Mouse (Mus musculus) spleen, postnatal 14 days (tissue): ENCODE results near the gene Birc5.
"Not testable (repeated sequence)": the region's sequence is repeated elsewhere in the genome, so short reads cannot be mapped to it uniquely, and the experiment has no call there.

ENCODE experiments used
- DNase-seq, 2 experiments: peaks; one replicate each; pipeline ENCODE4 v3.0.0; 2021 to 2022; ENCODE audit warnings: low spot score in 2 of 2

Gene Birc5

DNA sequence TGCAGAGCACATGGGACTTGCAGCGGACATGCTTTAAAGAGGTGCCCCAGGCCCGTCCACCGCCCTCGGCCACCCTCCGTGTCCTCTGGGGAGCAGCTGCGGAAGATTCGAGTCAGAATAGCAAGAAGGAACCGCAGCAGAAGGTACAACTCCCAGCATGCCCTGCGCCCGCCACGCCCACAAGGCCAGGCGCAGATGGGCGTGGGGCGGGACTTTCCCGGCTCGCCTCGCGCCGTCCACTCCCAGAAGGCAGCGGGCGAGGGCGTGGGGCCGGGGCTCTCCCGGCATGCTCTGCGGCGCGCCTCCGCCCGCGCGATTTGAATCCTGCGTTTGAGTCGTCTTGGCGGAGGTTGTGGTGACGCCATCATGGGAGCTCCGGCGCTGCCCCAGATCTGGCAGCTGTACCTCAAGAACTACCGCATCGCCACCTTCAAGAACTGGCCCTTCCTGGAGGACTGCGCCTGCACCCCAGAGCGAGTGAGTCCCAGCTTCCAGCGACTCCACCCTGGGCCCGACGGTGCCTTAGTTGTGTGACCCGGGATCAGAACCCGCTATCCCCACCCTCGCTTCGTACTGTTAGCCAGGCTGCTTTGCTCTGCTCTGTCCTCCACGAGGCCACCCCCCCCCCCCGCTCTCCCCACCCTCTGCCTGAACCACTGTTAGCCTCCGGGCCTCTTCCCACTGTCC lies at the start of gene Birc5:
Birc5 (plus strand) TSS at position 267 of the 687 bp plus-strand sequence.
- DNase-seq = peak; percentile 96 to 97

DNA sequence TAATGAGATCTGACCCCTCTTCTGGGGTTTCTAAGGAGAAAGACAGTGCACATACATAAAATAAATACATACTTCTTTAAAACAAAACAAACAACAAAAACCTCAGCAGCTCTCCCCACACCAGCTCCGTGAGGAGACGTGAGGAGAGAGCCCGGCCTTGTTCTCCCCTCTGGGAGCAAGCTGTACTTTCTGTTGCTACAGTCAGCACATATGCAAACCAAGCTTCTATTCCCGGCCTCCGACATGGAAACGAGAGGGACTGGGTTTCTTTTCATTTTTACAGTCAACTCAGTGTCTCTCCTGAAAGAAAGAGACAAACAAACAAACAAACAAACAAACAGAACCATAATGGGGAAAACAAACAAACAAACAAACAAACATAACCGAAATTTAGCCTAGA lies 49.0 kb upstream of the Birc5 start:
- DNase-seq = no peak

DNA sequence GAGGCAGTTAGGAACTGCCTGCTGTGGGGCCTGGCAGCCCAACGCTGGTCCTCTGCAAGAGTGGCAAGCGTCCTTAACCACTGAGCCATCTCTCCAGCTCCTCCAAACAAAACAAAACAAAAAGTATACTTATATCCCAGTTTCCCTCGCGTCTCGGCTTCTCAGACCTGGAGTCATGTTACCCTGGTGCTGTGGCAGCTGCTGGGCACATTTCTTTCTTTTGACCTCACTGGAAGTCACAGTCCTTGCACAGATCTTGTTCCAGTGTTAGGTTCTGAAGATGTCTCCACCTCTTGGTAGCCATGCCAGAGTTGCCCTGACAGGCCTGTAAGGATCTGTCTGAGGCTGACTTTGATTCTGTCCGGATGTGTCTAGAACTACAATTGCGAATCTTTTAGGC lies 47.4 kb upstream of the Birc5 start:
- no peak for DNase-seq

DNA sequence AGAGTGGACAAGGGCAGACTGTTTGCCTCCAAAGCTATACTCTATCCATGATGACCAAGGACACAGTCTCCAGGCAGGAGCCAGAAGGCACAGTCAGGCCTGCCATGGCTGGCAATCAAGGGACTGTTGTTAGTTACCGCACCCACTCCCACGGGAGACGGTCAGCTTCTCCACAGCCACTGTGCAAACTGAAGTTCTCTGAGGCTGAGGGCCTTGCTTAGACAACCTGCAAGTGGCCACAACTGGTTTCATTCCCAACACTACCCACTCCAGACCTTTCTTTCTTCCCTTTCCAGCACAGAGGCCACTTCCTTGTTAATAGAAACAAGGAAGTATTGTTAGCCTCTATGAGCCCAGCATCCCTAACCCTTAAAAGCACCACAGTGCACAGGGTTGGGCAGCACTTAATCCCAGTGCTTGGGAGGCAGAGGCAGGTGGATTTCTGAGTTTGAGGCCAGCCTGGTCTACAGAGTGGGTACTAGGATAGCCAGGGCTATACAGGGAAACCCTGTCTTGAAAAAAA lies 45.8 kb upstream of the Birc5 start:
- no peak for DNase-seq

DNA sequence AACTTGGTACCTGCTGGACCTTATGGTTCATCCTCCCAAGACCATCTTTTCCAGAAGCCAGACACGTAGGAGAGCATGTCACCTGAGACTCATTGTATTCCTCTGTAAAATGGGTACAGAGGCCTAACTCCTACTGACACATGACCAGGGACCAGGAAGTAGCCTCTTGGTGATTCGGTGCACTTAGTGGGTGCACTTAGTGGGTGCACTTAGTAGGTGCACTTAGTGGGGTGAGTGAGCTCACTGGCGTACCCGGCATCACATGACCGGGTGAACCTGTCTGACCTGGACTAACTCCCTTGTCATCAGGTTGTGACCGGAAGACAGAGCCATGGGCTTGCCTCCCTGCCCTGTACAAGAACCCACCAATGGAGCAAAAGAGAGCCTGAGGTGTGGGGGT lies 42.3 kb upstream of the Birc5 start:
- no peak for DNase-seq

DNA sequence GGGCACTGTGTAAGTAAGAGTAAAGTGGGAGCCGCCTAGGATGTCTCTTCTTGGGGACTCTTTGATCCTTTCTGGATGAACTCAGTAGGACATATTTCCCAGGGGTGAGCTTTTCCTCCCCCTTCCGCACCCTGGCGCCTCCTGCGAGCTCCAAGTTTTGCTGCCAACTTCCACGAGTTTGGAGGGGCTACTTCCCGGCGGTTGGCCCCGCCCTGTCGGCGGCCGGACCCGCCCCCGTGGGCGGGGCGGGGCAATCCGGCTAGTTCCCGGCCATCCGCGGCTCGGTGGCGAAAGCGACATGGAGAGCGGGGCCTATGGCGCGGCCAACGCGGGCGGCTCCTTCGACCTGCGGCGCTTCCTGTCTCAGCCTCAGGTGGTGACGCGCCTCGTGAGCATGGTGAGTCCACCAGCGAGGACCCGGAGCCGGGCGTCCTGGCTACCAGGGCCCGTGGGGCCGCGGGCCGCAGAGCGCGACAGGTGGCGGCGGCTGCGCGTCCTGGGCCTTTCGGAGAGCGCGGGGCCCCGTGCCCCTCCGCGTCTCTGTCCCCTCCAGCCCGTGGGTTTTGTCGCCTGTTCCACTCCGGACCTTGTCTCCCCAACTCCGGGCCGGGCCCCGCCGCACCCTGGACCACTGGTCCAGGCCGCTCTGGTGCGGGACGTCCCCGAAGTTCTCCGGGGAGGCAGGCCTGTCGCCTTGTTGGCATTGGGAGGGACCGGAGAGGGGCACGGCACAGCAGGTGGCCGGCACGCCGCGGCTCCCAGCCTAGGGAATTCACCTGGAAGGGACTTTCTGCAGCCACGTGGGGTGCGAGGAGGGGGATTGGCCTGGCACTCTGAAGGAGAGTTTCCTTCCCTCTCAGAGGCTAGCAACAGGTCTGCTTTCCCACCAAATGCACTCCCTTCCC lies 39.4 kb upstream of the Birc5 start, which contains the start of the genes Gm20708 and Syngr2:
Gm20708 (plus strand) TSS at position 262 of the 905 bp plus-strand sequence.
Syngr2 (plus strand) TSS at position 262 of the 905 bp plus-strand sequence.
- peak; percentile 61 to 73 for DNase-seq

DNA sequence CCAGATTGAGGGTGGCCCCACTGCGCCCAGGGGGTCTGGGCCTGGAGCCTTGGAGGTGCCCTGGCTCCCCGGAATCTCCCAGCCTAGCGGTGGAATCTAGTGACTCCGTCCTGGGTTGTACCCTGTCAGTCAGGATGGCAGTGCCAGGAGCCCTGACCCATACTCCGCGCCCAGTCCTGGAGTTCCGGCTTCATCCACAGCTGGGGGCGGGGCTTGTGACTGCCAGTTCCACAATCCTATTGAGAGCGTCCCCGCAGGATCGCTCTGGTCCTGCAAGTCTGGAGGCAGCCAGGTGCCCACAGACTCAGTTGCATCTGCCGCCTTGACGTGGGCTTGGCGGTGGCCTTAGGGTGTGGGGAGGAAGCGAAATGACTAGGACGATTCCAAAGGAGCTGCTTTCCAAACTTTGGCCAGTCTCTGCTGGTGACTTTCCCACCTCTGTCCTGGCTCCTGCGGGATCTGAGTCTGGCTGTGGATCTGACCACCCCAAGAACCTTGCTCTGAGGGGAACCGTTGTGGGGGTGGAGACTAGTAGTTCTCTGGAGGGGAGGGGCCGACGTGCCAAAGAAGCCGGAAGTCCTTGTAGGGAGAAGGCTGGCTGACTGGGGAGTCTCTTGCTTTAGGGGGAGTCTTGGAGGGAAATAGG lies 38.5 kb upstream of the Birc5 start:
- peak; percentile 57 to 72 for DNase-seq

DNA sequence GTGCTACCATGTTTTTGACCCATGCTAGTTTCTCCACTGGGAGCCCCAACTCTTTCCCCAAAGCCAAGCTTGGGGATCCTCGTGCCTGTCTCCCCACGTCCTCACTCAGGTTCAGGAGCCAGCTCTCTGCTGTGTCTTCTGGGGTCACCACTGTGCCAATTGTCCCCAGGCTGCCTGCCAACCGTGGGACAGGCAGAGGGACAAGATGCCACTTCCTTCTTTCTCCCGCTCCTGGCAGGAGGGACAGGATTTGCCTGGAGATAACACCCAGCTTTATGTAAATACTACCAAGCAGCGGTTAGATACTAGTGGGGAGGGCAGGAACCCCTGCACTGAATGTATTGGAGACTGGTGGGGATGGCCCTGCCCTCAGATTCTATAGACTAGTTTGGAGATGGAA lies 35.2 kb upstream of the Birc5 start:
- no peak for DNase-seq

DNA sequence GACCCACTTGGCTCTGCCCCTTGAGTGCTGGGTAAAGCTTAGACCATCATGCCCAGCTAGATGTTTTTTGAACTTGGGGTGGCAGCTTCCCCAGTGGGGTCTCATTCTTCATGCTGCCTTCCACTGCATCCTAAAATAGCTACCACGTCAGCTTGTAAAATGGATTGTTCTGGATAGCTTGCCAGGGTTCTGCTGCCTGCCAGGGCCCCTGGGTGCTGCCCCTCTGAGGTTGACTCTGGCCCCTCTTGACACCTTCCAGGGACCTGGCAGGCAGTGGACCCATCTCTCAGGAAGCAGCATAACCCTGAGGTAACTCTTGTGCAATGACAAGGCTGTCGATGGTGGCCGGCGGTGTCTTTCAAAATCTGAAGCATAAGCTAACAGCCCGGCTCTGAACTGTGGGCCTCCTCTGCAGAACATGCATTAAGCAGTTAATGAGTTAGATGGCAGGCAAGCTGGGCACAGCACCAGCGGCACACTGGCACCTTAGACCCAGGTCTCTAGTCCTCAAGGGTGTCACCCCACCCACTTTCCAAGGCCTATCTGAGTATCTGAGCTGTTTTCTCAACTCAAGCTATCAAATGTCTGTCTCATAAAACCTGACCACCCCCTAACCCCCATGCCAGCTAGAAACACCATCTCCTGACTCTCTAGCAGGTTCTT lies 34.2 kb upstream of the Birc5 start:
- no peak for DNase-seq

DNA sequence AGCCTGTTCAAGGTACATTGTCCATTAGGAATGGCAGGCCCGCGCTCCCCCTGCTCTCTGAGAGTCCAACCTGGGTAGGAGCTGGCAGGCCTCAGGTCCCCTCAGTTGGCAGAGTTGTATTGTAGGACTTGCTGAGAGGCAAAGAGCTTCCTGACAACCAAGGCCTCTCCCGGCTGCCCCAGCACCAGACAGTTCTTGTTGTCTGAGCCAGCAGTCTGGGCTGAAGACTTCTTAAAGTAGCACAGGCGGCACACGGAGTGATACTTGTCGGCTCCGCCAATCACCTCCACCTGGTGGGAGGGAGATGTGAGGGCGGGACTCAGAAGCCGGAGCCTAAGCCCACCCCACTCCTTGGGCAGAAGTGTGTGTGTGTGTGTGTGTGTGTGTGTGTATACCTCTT lies 33.2 kb upstream of the Birc5 start:
- DNase-seq = not testable (repeated sequence)

DNA sequence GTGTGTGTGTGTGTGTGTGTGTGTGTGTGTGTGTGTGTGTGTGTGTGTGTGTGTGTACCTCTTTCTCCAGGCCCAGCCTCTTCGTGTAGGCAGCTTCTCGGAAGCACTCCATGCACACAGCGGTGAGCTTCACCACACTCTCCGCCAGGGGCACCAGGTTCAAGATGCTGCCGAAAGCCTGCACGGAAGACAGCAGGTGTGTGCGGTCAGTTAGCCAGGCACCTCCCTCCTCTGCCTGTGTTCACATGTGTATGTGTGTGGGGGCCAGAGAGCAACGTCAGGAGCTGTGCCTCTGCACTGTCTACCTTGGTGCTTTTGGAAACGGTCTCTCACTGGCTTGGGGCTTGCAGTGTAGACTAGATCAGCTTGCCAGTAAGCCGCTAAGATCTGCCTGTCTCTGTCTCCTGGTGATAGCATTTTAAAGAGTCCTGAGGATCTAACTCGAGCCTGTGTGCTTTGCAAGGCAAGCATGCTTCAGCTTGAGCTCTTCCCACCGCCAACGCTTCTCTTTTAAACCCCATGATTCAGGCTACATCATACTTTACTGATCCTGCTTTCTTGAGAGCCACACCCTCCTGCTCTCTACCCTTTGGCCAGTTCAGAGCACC lies 32.6 kb upstream of the Birc5 start:
- no peak for DNase-seq

DNA sequence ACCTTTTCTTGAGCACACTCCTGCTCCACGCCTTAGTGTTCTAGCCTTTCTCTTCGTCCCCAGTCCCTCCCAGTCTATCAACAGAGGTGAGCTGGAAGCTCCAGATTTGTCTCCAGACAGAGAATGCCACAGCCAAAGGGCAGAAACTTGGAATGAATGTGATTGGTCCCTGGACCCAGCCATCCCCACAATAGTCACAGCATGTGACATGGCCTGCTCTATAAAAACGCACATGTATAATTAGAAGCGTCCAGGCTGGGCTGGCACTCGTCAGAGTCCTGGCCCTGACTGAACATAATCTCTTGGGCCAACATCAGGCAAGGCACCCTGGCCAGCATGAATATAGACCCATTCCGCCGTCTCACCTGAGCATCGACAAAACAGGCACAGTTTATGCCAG lies 30.0 kb upstream of the Birc5 start:
- DNase-seq = no peak

DNA sequence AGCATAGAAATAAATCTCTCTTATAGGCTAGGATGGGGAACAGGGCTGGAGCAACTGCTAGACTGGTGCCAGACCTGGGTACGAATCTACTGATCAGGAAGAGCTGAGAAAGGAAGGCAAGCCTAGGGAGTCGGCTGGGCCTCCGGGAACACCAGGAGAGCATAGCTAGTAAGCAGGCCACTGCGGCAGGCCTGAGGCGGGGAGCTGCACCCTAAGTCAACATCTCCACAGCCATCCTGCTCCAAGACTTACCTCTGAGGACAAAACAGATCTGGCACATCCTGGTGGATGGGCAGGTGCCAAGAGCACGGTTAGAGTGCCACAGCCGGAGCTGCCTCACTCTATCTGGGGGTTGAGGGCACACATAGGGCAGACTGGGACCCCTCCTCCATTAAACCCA lies 28.9 kb upstream of the Birc5 start:
- DNase-seq = no peak

DNA sequence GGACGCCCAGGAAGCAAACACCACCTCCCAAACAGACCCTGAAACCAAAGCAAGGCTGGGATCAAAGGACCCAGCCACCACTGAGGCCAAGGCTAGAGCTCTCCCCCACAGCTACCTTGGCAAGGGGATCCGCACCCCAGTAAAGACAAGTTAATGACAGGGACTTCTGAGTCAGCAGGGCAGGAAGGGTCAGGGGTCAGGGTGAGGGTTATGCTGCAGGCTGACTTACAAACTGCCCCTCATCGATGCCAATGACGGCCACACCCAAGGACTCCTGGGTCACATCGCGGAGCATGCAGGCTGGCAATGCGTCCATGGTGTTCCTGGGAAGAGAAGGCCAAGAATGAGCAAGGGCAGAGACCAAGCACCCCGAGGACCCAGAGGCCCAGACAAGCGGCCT lies 27.2 kb upstream of the Birc5 start:
- DNase-seq = no peak

DNA sequence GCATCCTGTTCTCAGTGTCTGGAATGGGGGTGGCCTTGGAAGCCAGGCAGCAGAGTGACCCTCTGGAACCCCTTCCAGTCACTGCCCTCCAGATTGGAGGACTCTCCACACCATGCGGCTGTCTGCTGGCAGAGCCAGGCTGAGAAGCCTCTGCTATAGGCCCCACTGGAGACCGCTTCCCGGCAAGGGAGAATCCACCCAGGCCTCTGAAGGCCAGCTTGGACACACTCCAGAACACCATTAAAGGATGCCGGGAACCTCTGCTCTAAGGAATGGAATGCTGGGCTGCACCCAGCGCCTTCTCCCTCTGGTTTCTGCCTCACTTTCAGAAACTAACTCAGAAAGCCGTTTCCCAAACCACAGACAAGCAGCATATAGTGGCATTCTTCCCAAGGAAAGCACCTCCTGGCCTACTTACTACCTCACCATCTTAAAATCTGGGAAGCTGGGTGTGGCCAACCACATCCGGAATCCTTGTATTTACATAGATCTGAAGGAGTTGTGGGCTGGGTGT lies 26.3 kb upstream of the Birc5 start:
- no peak for DNase-seq

DNA sequence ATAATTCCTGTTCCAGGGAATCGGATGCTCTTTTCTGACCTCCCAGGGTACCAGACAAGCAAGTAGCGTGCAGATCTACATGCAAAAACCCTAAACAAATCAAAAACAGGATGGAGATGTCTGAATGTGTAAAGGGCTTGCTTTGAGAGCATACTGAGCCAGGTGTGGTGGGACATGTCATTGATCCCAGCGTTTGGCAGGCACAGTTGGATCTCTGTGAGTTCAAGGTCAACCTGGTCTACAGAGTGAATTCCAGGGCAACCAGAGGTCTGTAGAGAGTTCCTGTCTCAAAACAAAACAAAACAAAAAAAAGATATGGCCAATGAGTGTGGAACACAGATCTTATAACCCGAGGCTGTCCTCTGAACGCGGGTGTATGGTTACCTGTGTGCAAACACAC lies 25.6 kb upstream of the Birc5 start:
- DNase-seq = no peak

DNA sequence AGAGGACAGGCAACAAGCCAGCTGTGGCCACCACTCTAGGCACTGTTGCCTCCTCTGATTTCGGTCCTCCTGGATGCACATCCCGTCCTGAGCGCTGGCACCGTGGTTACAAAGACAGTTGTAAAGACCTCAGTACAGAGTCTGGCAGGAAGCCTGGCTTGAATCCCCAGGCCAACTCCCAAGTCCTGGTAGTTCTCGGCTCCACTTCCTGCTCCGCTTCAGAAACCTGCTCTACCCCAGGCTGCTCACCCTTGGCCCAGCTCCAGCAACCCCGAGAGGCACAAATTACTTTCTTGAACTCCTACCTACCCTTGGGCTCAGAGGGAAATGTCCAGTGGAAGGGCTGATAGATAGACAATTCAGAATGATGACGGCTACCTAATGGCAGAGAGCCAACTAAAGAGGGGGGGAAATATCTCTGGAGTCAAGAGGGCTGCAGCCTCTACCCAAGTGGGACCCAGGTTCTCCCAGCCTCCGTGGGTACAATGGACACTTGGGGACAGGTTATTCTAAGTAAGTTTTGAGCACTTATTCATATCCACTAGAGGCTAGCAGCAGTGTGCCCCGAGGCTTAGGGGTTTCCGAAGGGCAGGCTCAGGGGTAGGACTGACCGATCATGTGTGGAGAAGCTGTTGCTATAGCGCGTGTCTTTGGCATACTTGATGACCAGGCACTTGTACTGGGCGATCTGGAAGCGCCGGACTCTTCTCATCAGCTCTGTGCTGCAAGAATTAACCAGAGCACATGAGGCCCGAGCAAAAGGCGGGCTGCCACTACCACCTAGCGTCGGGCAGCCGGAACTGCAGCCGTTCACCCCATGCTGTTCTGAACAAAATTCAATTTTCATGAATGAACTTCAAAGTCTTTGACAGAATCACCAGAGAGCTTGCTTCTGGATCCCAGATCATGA lies 24.7 kb upstream of the Birc5 start:
- DNase-seq = peak; percentile 68 to 82

DNA sequence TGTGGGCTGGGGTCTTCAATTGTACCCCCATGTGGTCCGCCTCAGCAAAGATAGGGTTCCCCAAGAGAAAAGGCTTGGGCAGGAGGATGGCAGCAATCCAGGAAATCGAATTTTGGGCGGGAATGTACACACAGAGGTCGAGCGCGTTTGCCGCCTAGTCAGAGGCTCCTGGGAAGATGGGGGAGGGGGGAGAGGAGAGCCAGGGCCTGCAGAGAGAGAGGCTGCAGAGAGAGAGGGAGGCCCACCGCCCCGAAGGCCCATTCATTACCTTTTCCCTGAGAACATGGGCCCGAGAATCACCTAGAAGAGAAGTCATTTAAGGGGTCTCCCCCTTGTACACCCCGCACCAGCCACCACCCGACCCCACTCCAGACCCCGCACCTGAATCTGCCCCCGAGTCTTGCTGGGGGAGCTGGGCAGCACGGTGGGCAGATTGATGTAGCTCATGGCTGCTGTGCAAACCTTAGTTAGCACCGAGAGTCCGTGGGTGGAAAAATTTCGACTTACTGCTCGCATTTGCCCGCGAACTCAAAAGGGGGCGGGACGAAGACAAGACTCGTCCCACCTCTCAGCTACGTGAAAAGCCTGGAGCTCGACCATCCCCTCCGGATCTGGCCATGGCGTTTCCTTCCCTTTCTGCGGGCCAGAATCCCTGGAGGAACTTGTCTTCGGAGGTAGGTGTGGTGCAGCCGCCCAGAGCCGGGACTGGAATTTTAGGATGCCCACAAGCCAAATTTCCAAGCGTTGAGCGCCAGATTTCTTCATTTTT lies 23.5 kb upstream of the Birc5 start, which contains the start of the genes Afmid and Tk1:
Afmid (plus strand) TSS at position 592 of the 769 bp plus-strand sequence.
Tk1 (minus strand) TSS at position 760 of the 769 bp plus-strand sequence.
- DNase-seq = peak; percentile 59 to 64

DNA sequence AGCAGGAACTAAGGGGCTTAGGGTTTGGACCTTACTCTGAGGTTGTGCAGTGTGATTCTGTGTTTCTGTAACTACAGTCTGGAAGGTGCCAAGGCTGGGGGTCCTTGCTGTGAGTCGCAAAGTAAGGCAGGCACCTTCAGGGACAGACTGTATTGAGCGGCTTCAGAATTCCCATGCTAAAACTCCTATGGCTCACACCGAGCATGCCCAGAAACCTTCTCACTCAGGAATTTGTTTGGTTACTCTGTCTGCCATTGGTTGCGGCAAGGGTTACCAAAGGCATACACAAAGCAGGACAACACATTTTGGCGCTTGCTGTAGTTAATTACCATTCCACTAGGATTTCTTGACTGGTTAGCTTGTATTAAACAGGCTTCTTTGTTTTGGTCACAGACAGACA lies 22.9 kb upstream of the Birc5 start:
- no peak for DNase-seq
